Mouse (Mus musculus): ENCODE results near the gene L3mbtl3.

GRCm38 (mm10) chr10:26244466-26244865 is 131.3 kb downstream of the L3mbtl3 start:
- TF ChIP-seq CTCF (IDR thresholded peaks at IDR 0.05; ENCODE audit: low read depth, low read length), result no peak
- TF ChIP-seq POLR2A (IDR thresholded peaks at IDR 0.05; ENCODE audit: borderline replicate concordance, low read depth, low read length), result no peak
